Mouse (Mus musculus) CD4-positive naive resting alpha-beta T cell, adult 57 days (primary cell): ENCODE results near the gene Serpina1c. TPM values are rescaled to one million over a fixed set of nuclear protein-coding genes. Genes with fewer than 3 reads are reported as not detected.

Experiments used
- total RNA-seq: library from RNA; stranded (reverse); gene quantifications from one replicate; pipeline ENCODE4 v1.2.4, GENCODE M21; 2023

Gene Serpina1c
- not detected for total RNA-seq

GRCm38 (mm10) chr12:103904837-103905340 lies at the start of gene Serpina1c:
TSS of gene Serpina1c (minus strand) at chr12:103904887.

DNA sequence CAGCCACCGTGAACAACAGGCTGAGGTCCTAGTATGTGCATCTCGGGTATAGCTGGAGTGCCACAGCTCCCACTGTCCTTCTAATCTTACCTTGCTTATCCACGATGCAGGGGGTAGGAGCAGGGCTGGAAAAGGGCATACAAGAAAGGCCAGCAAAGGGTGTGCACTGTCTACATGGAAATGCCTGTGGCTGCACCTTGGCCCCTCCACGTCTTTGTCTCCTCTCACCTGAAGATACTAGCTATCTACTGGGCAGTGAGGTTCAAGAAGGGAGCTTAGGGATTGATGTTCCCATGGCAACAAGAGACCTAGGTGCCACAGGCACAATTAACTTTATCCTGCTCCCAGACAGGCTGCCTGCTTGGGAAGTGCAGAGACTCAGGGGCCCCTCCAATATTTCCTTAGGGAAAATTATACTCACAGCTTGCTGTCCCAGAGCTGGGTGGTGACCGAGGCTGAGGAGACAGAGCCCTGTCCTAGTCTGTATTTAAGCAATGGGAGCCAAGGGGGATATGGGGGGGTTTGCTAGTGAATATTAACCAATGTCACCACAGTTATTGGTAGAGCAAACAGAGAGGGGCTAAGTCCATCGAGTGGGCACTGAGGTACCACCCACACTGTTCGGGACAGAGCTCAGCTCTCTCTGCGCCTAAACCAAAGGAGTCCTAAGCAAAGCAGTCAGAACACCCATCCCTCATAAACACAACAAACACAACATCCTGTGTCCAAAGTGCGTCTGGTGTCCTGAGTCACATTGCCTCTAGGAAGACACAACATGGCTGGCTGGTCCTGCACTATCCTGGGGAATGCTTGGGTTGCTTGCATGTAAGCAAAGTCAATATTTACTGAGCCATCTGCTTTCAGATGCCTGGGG lies 41.3 kb downstream of the Serpina1c start, which contains the start of gene Serpina1a:
Serpina1a (minus strand) TSS at position 462 of the 874 bp plus-strand sequence.

Other genes with a start within 250 kb of the Serpina1c start
- gene Serpina6, start 247.7 kb downstream of the Serpina1c start, total RNA-seq = not detected
- not detected for gene Serpina16, start 228.7 kb downstream of the Serpina1c start, total RNA-seq
- not detected for gene Serpina1f, start 209.4 kb downstream of the Serpina1c start, total RNA-seq
- not detected for gene Serpina1d, start 131.3 kb downstream of the Serpina1c start, total RNA-seq
- not detected for gene Serpina1b, start 74.5 kb downstream of the Serpina1c start, total RNA-seq
- gene Serpina1a, start 41.3 kb downstream of the Serpina1c start, total RNA-seq = not detected
- not detected for gene Serpina1e, start 54.1 kb upstream of the Serpina1c start, total RNA-seq
- not detected for gene Serpina11, start 85.1 kb upstream of the Serpina1c start, total RNA-seq
- not detected for gene Serpina9, start 108.9 kb upstream of the Serpina1c start, total RNA-seq
- not detected for gene Serpina12, start 139.6 kb upstream of the Serpina1c start, total RNA-seq
- gene Serpina5, start 196.2 kb upstream of the Serpina1c start, total RNA-seq = not detected
- not detected for gene Serpina3a, start 207.8 kb upstream of the Serpina1c start, total RNA-seq
- gene Serpina3b, start 223.1 kb upstream of the Serpina1c start, total RNA-seq = not detected
- not detected for gene Serpina3c, start 249.0 kb upstream of the Serpina1c start, total RNA-seq